Mouse (Mus musculus) heart, embryonic 14.5 days (tissue): ENCODE results near the gene Ehd2. TPM values are rescaled to one million over a fixed set of nuclear protein-coding genes. Genes with fewer than 3 reads are reported as not detected.

ENCODE experiments used
- ATAC-seq: fragments of 200-750 bp; cut with Nextera tagmentation; 2 replicates; pipeline ENCODE4 v1.8.0; 2017; ENCODE audit warnings: low read depth, moderate TSS enrichment; ENCODE audit not compliant: insufficient number of reproducible peaks, insufficient read depth, low FRiP score
- H3K27ac ChIP-seq, 2 experiments: fragments of 200-500 bp in 1 of 2; fragments of 300-500 bp in 1 of 2; sonication (generic) in 1 of 2; replicated peaks in 1 of 2; 2 replicates each; pipeline ENCODE4 v1.5.1; 2012 to 2014; ENCODE audit warnings: low read depth in 2 of 2, low read length in 2 of 2, control low read depth in 1 of 2, mild to moderate bottlenecking in 1 of 2, mixed read lengths in 1 of 2; ENCODE audit not compliant: control insufficient read depth in 1 of 2, insufficient read depth in 1 of 2
- H3K27me3 ChIP-seq: fragments of 300-500 bp; sonication (generic); 2 replicates; pipeline ENCODE4 v1.6.1; 2014; ENCODE audit warnings: mild to moderate bottlenecking, low read length, control low read depth; ENCODE audit not compliant: control insufficient read depth, insufficient read depth
- H3K36me3 ChIP-seq: fragments of 300-500 bp; sonication (generic); 2 replicates; pipeline ENCODE4 v1.6.1; 2014; ENCODE audit warnings: mild to moderate bottlenecking, control low read depth, low read length, mixed read lengths; ENCODE audit not compliant: control insufficient read depth, insufficient read depth
- H3K4me1 ChIP-seq, 2 experiments: fragments of 200-500 bp in 1 of 2; fragments of 300-500 bp in 1 of 2; sonication (generic) in 1 of 2; 2 replicates each; pipeline ENCODE4 v1.6.1; 2012 to 2014; ENCODE audit warnings: low read length in 2 of 2, control low read depth in 1 of 2, mixed read lengths in 1 of 2; ENCODE audit not compliant: control insufficient read depth in 2 of 2, insufficient read depth in 2 of 2
- H3K4me2 ChIP-seq: fragments of 300-500 bp; sonication (generic); 2 replicates; pipeline ENCODE4 v1.6.1; 2014; ENCODE audit warnings: mild to moderate bottlenecking, low read length
- H3K4me3 ChIP-seq, 2 experiments: fragments of 200-500 bp in 1 of 2; fragments of 300-500 bp in 1 of 2; sonication (generic) in 1 of 2; 2 replicates each; pipeline ENCODE4 v1.5.1; 2012 to 2014; ENCODE audit warnings: low read length in 2 of 2, mild to moderate bottlenecking in 2 of 2, control low read depth in 1 of 2, low read depth in 1 of 2, moderate library complexity in 1 of 2; ENCODE audit not compliant: control insufficient read depth in 1 of 2, insufficient read depth in 1 of 2
- H3K9ac ChIP-seq: fragments of 300-500 bp; sonication (generic); 2 replicates; pipeline ENCODE4 v1.6.1; 2014; ENCODE audit warnings: mild to moderate bottlenecking, low read length
- H3K9me3 ChIP-seq: fragments of 300-500 bp; sonication (generic); 2 replicates; pipeline ENCODE4 v1.6.1; 2016; ENCODE audit warnings: low read length, control low read depth; ENCODE audit not compliant: control insufficient read depth
- WGBS: fragments of 180-500 bp; shearing (Covaris S2); extraction: QIAGEN DNeasy Blood & Tissue Kit; methylation state at CpG from one replicate; pipeline ENCODE4 v1.1.7; 2014; 5-methylcytosine and 5-hydroxymethylcytosine counted together
- polyA plus RNA-seq: library from polyadenylated mRNA; unstranded; fragments of >200 nt; fragmentation: Nextera tagmentation; extraction: Ambion mirVana; gene quantifications from 2 replicates; pipeline ENCODE4 v1.2.1, GENCODE M21; 2014

Gene Ehd2
- polyA plus RNA-seq, 1 experiment from 2014 or later: 37.4 TPM

GRCm38 (mm10) chr7:15945721-15946536, 21.4 kb downstream of the Ehd2 start, which contains the start of gene Nop53:
TSS of gene Nop53 (minus strand) at chr7:15946074.
- H3K27me3 ChIP-seq: no peaks in the 10 kb centered on the region
- H3K4me1 ChIP-seq: peaks cover 10 to 16% of the 10 kb centered on the region in 2 experiments
- peak within 1 kb of the TSS; percentile 59 to 81 for H3K4me3 ChIP-seq
- H3K9ac ChIP-seq: peak within 1 kb of the TSS; percentile 86
- peaks cover 57% of the 10 kb centered on the region for H3K36me3 ChIP-seq
- peak within 1 kb of the TSS; percentile 85 to 94 for H3K27ac ChIP-seq
- peak within 1 kb of the TSS; percentile 87 for H3K4me2 ChIP-seq
- H3K9me3 ChIP-seq: no peaks in the 10 kb centered on the region
- ATAC-seq: peak; percentile 81
- WGBS: 2% methylated on average over 59 of the region's 59 CpGs

- Histone ChIP-seq H3K9ac (peak overlapping the region; percentile 86), H3K4me1 (peaks cover 10 to 16% of the 10 kb centered on the region in 2 experiments), H3K27me3 (no peaks in the 10 kb centered on the region), H3K4me2 (peak overlapping the region; percentile 87), H3K36me3 (peaks cover 57% of the 10 kb centered on the region), H3K9me3 (no peaks in the 10 kb centered on the region), H3K27ac (peak overlapping the region in 1 of 2 experiments; percentile 94; a peak in 1 of 4 replicates), H3K4me3 (peak overlapping the region; percentile 59 to 81)
- no peak for ATAC-seq
- 6% methylated on average over 8 of the region's 8 CpGs for WGBS
Observed at GRCm38 (mm10) chr7:15945211-15945610, 22.2 kb downstream of the Ehd2 start.

- H3K9ac ChIP-seq: no peak overlapping the region
- no peaks in the 10 kb centered on the region for H3K9me3 ChIP-seq
- no peak for ATAC-seq
- 86% methylated on average over 1 of the region's 1 CpGs for whole genome bisulfite sequencing
- no peaks in the 10 kb centered on the region for H3K27me3 ChIP-seq
- peaks cover 10 to 13% of the 10 kb centered on the region in 2 experiments for H3K4me1 ChIP-seq
- no peak overlapping the region for H3K4me2 ChIP-seq
- H3K27ac ChIP-seq: no peak overlapping the region
- no peak overlapping the region for H3K4me3 ChIP-seq
- peaks cover 57% of the 10 kb centered on the region for H3K36me3 ChIP-seq
Observed at GRCm38 (mm10) chr7:15944311-15944710, 23.1 kb downstream of the Ehd2 start.

GRCm38 (mm10) chr7:15938621-15939020, 28.7 kb downstream of the Ehd2 start:
- Histone ChIP-seq H3K36me3 (peaks cover 81% of the 10 kb centered on the region), H3K9ac (no peak overlapping the region), H3K4me1 (no peaks in the 10 kb centered on the region; a peak in 1 of 4 replicates), H3K4me3 (no peak overlapping the region), H3K9me3 (no peaks in the 10 kb centered on the region), H3K4me2 (no peak overlapping the region), H3K27me3 (no peaks in the 10 kb centered on the region), H3K27ac (no peak overlapping the region)
- WGBS: 90% methylated on average over 3 of the region's 3 CpGs
- no peak for ATAC-seq

- Histone ChIP-seq H3K27me3 (no peaks in the 10 kb centered on the region), H3K4me1 (no peaks in the 10 kb centered on the region; a peak in 1 of 4 replicates), H3K27ac (no peak overlapping the region), H3K9ac (no peak overlapping the region), H3K36me3 (peaks cover 70% of the 10 kb centered on the region), H3K4me3 (no peak overlapping the region), H3K9me3 (no peaks in the 10 kb centered on the region), H3K4me2 (no peak overlapping the region)
- ATAC-seq: no peak
- 85% methylated on average over 5 of the region's 5 CpGs for WGBS
Observed at GRCm38 (mm10) chr7:15937491-15937890, 29.9 kb downstream of the Ehd2 start.

- peak overlapping the region; percentile 55 to 82 for H3K27ac ChIP-seq
- 0 out of 2 replicates have a peak overlapping the region, but pooled peaks have one; percentile 3 for H3K4me2 ChIP-seq
- no peak overlapping the region for H3K4me3 ChIP-seq
- H3K9me3 ChIP-seq: no peaks in the 10 kb centered on the region
- 0 out of 2 replicates have a peak overlapping the region, but pooled peaks have one; percentile 2 for H3K9ac ChIP-seq
- peaks cover 32% of the 10 kb centered on the region for H3K36me3 ChIP-seq
- no peaks in the 10 kb centered on the region for H3K27me3 ChIP-seq
- peak; percentile 55; the same call in 1 of the 2 replicates for ATAC-seq
- WGBS: 51% methylated on average over 16 of the region's 16 CpGs
- peaks cover 3 to 5% of the 10 kb centered on the region in 2 experiments; a peak in 3 of 4 replicates for H3K4me1 ChIP-seq
Observed at GRCm38 (mm10) chr7:15933437-15934359, 33.7 kb downstream of the Ehd2 start.

GRCm38 (mm10) chr7:15931635-15932034, 35.7 kb downstream of the Ehd2 start:
- Histone ChIP-seq H3K36me3 (peaks cover 11% of the 10 kb centered on the region), H3K9me3 (no peaks in the 10 kb centered on the region), H3K4me2 (peak overlapping the region; percentile 42), H3K9ac (0 out of 2 replicates have a peak overlapping the region, but pooled peaks have one; percentile 21), H3K4me3 (no peak overlapping the region), H3K27ac (peak overlapping the region; percentile 57 to 75; a peak in 3 of 4 replicates), H3K4me1 (peaks cover 3 to 5% of the 10 kb centered on the region in 2 experiments; a peak in 3 of 4 replicates), H3K27me3 (no peaks in the 10 kb centered on the region)
- WGBS: 34% methylated on average over 3 of the region's 3 CpGs
- no peak for ATAC-seq
